Mouse (Mus musculus): ENCODE measurements at regions not wholly inside any gene's neighbourhood (a gene's known extent, or its start where the extent isn't known, plus 50 kb on each side); places are given as distances from the start of the nearest gene placed in this dataset.

- Histone ChIP-seq H3K9me3 (replicated peaks; ENCODE audit: control insufficient read depth, insufficient read depth, low read length, poor library complexity, severe bottlenecking) (no peaks in the 10 kb centered on the region), H3K4me3 (ENCODE audit: low read depth, low read length) (no peak overlapping the region), H3K36me3 (ENCODE audit: control insufficient read depth, insufficient read depth, low read length, poor library complexity, severe bottlenecking) (no peaks in the 10 kb centered on the region), H3K9ac (ENCODE audit: low read depth, poor library complexity, severe bottlenecking) (no peak overlapping the region), H3K4me1 (ENCODE audit: control insufficient read depth, insufficient read depth, low read length) (no peaks in the 10 kb centered on the region), H3K27ac (ENCODE audit: insufficient read depth, low read length) (no peak overlapping the region), H3K27me3 (ENCODE audit: control insufficient read depth, insufficient read depth, low read length, poor library complexity, severe bottlenecking) (no peaks in the 10 kb centered on the region)
- TF ChIP-seq EP300 (IDR thresholded peaks at IDR 0.05; ENCODE audit: insufficient read depth, low read depth, low read length), result no peak
Observed at GRCm38 (mm10) chr15:31155141-31155540, 69.0 kb upstream of the Dap start.

GRCm38 (mm10) chr15:31166543-31167105, 57.5 kb upstream of the Dap start:
- 0 out of 2 replicates have a peak, but pooled peaks cover 2% of the 10 kb centered on the region for H3K9me3 ChIP-seq (replicated peaks; ENCODE audit: control insufficient read depth, insufficient read depth, low read length, poor library complexity, severe bottlenecking)
- H3K27ac ChIP-seq (ENCODE audit: insufficient read depth, low read length), result no peak overlapping the region
- H3K9ac ChIP-seq (ENCODE audit: low read depth, poor library complexity, severe bottlenecking), result no peak overlapping the region
- H3K4me1 ChIP-seq (ENCODE audit: control insufficient read depth, insufficient read depth, low read length), result no peaks in the 10 kb centered on the region
- H3K27me3 ChIP-seq (ENCODE audit: control insufficient read depth, insufficient read depth, low read length, poor library complexity, severe bottlenecking), result 0 out of 2 replicates have a peak, but pooled peaks cover 2% of the 10 kb centered on the region
- TF ChIP-seq EP300 (IDR thresholded peaks at IDR 0.05; ENCODE audit: insufficient read depth, low read depth, low read length), result no peak
- no peak for TF ChIP-seq POLR2A (IDR thresholded peaks at IDR 0.05; ENCODE audit: insufficient read depth, low read length)
- TF ChIP-seq CTCF (IDR thresholded peaks at IDR 0.05; ENCODE audit: low read depth, low read length), result no peak
- no peaks in the 10 kb centered on the region for H3K36me3 ChIP-seq (ENCODE audit: control insufficient read depth, insufficient read depth, low read length, poor library complexity, severe bottlenecking)
- H3K4me3 ChIP-seq (ENCODE audit: low read depth, low read length), result no peak overlapping the region

- H3K9me3 ChIP-seq (replicated peaks; ENCODE audit: control insufficient read depth, insufficient read depth, low read length, poor library complexity, severe bottlenecking), result 0 out of 2 replicates have a peak, but pooled peaks cover 2% of the 10 kb centered on the region
- H3K27ac ChIP-seq (ENCODE audit: insufficient read depth, low read length), result no peak overlapping the region
- H3K36me3 ChIP-seq (ENCODE audit: control insufficient read depth, insufficient read depth, low read length, poor library complexity, severe bottlenecking), result no peaks in the 10 kb centered on the region
- no peaks in the 10 kb centered on the region for H3K4me1 ChIP-seq (ENCODE audit: control insufficient read depth, insufficient read depth, low read length)
- 0 out of 2 replicates have a peak, but pooled peaks cover 2% of the 10 kb centered on the region for H3K27me3 ChIP-seq (ENCODE audit: control insufficient read depth, insufficient read depth, low read length, poor library complexity, severe bottlenecking)
- H3K9ac ChIP-seq (ENCODE audit: low read depth, poor library complexity, severe bottlenecking), result no peak overlapping the region
- no peak for TF ChIP-seq CTCF (IDR thresholded peaks at IDR 0.05; ENCODE audit: low read depth, low read length)
- no peak for TF ChIP-seq EP300 (IDR thresholded peaks at IDR 0.05; ENCODE audit: insufficient read depth, low read depth, low read length)
- TF ChIP-seq POLR2A (IDR thresholded peaks at IDR 0.05; ENCODE audit: insufficient read depth, low read length), result no peak
- H3K4me3 ChIP-seq (ENCODE audit: low read depth, low read length), result no peak overlapping the region
Observed at GRCm38 (mm10) chr15:31167506-31167905, 56.6 kb upstream of the Dap start.

- H3K9me3 ChIP-seq (replicated peaks; ENCODE audit: control insufficient read depth, insufficient read depth, low read length, poor library complexity, severe bottlenecking), result 0 out of 2 replicates have a peak, but pooled peaks cover 2% of the 10 kb centered on the region
- no peaks in the 10 kb centered on the region for H3K4me1 ChIP-seq (ENCODE audit: control insufficient read depth, insufficient read depth, low read length)
- H3K27ac ChIP-seq (ENCODE audit: insufficient read depth, low read length), result no peak overlapping the region
- H3K4me3 ChIP-seq (ENCODE audit: low read depth, low read length), result no peak overlapping the region
- no peaks in the 10 kb centered on the region for H3K36me3 ChIP-seq (ENCODE audit: control insufficient read depth, insufficient read depth, low read length, poor library complexity, severe bottlenecking)
- no peak overlapping the region for H3K9ac ChIP-seq (ENCODE audit: low read depth, poor library complexity, severe bottlenecking)
- 0 out of 2 replicates have a peak, but pooled peaks cover 2% of the 10 kb centered on the region for H3K27me3 ChIP-seq (ENCODE audit: control insufficient read depth, insufficient read depth, low read length, poor library complexity, severe bottlenecking)
- TF ChIP-seq EP300 (IDR thresholded peaks at IDR 0.05; ENCODE audit: insufficient read depth, low read depth, low read length) (no peak), POLR2A (IDR thresholded peaks at IDR 0.05; ENCODE audit: insufficient read depth, low read length) (no peak)
Observed at GRCm38 (mm10) chr15:31168191-31168590, 55.9 kb upstream of the Dap start.

GRCm38 (mm10) chr15:31173309-31174115, 50.6 kb upstream of the Dap start:
- H3K9ac ChIP-seq (ENCODE audit: low read depth, poor library complexity, severe bottlenecking), result no peak overlapping the region
- H3K36me3 ChIP-seq (ENCODE audit: control insufficient read depth, insufficient read depth, low read length, poor library complexity, severe bottlenecking), result no peaks in the 10 kb centered on the region
- no peak overlapping the region for H3K27ac ChIP-seq (ENCODE audit: insufficient read depth, low read length)
- no peak overlapping the region for H3K4me3 ChIP-seq (ENCODE audit: low read depth, low read length)
- 0 out of 2 replicates have a peak, but pooled peaks cover 2% of the 10 kb centered on the region for H3K27me3 ChIP-seq (ENCODE audit: control insufficient read depth, insufficient read depth, low read length, poor library complexity, severe bottlenecking)
- TF ChIP-seq EP300 (IDR thresholded peaks at IDR 0.05; ENCODE audit: insufficient read depth, low read depth, low read length), result no peak
- no peak for TF ChIP-seq CTCF (IDR thresholded peaks at IDR 0.05; ENCODE audit: low read depth, low read length)
- TF ChIP-seq POLR2A (IDR thresholded peaks at IDR 0.05; ENCODE audit: insufficient read depth, low read length), result no peak
- no peaks in the 10 kb centered on the region for H3K4me1 ChIP-seq (ENCODE audit: control insufficient read depth, insufficient read depth, low read length)
- H3K9me3 ChIP-seq (replicated peaks; ENCODE audit: control insufficient read depth, insufficient read depth, low read length, poor library complexity, severe bottlenecking), result no peaks in the 10 kb centered on the region

Data from ES-Bruce4 (cell line).